Mouse (Mus musculus): Measurements from ENCODE around the gene Col9a2. TPM values are rescaled to one million over a fixed set of nuclear protein-coding genes. Genes with fewer than 3 reads are reported as not detected.

Gene Col9a2
- total and polyA plus RNA-seq, 3 experiments = 0.31 TPM; not detected in 2

DNA sequence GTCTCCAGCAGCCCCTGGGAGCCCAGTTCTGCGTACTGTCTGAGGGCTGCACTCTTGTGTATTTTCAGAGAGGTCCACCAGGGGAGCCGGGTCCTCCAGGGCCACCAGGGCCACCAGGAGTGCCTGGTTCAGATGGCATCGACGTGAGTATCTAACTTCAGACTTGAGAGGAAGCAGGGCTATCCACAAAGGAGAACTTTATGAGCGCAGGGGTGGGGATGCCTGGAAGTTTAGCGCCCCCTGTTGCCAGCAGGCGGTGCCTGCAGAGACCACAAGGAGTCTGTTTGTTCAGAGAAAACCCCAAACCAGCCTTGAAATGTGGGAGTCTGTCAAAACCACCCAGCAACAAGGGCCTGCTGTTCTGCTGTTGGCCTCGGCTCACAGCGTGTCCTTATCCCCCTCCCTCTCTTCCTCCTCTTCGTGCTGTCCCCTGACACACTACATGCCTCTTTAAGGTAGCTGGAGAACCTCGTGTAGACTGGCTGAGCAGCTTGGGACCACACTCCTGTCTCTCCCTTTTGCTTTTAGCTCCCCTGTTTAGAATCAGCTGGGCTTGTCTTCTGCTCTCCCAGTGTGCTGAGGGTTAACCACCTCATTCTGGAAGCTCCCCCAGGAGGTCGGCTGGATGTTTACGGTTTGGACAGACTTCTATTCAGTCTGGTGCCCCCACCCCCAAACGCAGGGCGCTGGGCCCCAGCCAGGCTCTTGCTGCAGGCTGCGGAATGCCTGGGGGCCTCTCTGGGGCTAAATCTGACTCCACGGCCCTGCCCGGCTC lies 1.9 kb downstream of the Col9a2 start:
- intact Hi-C loops (cut with DNase I) = loop anchor here (1.0 kb wide), 1 partner anchor 55 kb away; no protein-coding TSS in a partner anchor
- Histone ChIP-seq H3K27me3 (ENCODE audit: control insufficient read depth, insufficient read depth, low read length) (peaks cover 4% of the 10 kb centered on the region), H3K27ac (no peak overlapping the region), H3K79me2 (replicated peaks; ENCODE audit: control insufficient read depth, insufficient read depth, low read length) (no peaks in the 10 kb centered on the region), H3K4me1 (ENCODE audit: control insufficient read depth, insufficient read depth, low read length) (peaks cover 2% of the 10 kb centered on the region; the same call in 1 of the 2 replicates), H3K9ac (ENCODE audit: low read depth, low read length) (no peak overlapping the region), H3K36me3 (ENCODE audit: control insufficient read depth, insufficient read depth, low read length) (no peaks in the 10 kb centered on the region), H3K4me3 (no peak overlapping the region)
- DNase-seq = peak; percentile 53 to 70
- 21% methylated on average over 18 of the region's 18 CpGs for WGBS
- TF ChIP-seq POLR2A (IDR thresholded peaks at IDR 0.05; ENCODE audit: insufficient read depth, low read depth, low read length) (no peak), CTCF (IDR thresholded peaks at IDR 0.05) (peak; percentile 85), EP300 (IDR thresholded peaks at IDR 0.05; ENCODE audit: insufficient read depth, low read depth, low read length) (no peak)

- no peaks in the 10 kb centered on the region; the same call in 1 of the 2 replicates for H3K79me2 ChIP-seq (replicated peaks; ENCODE audit: control insufficient read depth, insufficient read depth, low read length)
- no peak overlapping the region for H3K27ac ChIP-seq
- H3K9ac ChIP-seq (ENCODE audit: low read depth, low read length) = no peak overlapping the region
- no peak overlapping the region for H3K4me3 ChIP-seq
- peaks cover 2% of the 10 kb centered on the region; the same call in 1 of the 2 replicates for H3K4me1 ChIP-seq (ENCODE audit: control insufficient read depth, insufficient read depth, low read length)
- no peak for DNase-seq
- WGBS = 83% methylated on average over 5 of the region's 5 CpGs
- H3K27me3 ChIP-seq (ENCODE audit: control insufficient read depth, insufficient read depth, low read length) = peaks cover 4% of the 10 kb centered on the region
- TF ChIP-seq EP300 (IDR thresholded peaks at IDR 0.05; ENCODE audit: insufficient read depth, low read depth, low read length) = no peak
- TF ChIP-seq CTCF (IDR thresholded peaks at IDR 0.05) = no peak
- TF ChIP-seq POLR2A (IDR thresholded peaks at IDR 0.05; ENCODE audit: insufficient read depth, low read depth, low read length) = no peak
- intact Hi-C loops (cut with DNase I) = no loop called here
- no peaks in the 10 kb centered on the region for H3K36me3 ChIP-seq (ENCODE audit: control insufficient read depth, insufficient read depth, low read length)
Observed at GRCm38 (mm10) chr4:121042472-121042871, 3.3 kb downstream of the Col9a2 start.

DNA sequence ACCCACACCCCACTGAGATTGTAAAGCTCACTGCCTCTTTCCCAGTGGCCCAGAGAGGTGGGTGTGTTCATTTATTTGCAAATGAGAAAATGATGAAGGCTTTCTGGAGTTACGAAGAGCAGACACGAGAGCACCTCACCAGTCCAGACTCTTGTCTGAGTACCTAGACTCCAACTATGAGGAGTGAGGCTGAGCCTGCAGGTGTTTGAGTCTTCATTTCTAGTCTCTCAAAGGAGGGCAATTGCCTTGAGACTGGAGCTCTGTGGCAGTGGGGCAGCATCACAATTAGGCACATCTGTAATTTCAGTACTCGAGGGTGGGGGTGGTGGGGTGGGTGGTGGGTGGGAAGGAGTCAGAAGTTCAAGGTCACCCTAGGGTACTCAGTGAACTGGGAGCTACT lies 3.8 kb downstream of the Col9a2 start:
- WGBS = 89% methylated on average over 3 of the region's 3 CpGs
- DNase-seq = no peak
- Histone ChIP-seq H3K9ac (ENCODE audit: low read depth, low read length) (no peak overlapping the region), H3K79me2 (replicated peaks; ENCODE audit: control insufficient read depth, insufficient read depth, low read length) (no peaks in the 10 kb centered on the region; the same call in 1 of the 2 replicates), H3K27ac (no peak overlapping the region), H3K4me1 (ENCODE audit: control insufficient read depth, insufficient read depth, low read length) (peaks cover 2% of the 10 kb centered on the region; the same call in 1 of the 2 replicates), H3K27me3 (ENCODE audit: control insufficient read depth, insufficient read depth, low read length) (peaks cover 4% of the 10 kb centered on the region), H3K36me3 (ENCODE audit: control insufficient read depth, insufficient read depth, low read length) (no peaks in the 10 kb centered on the region), H3K4me3 (no peak overlapping the region)
- intact Hi-C loops (cut with DNase I) = no loop called here
- no peak for TF ChIP-seq EP300 (IDR thresholded peaks at IDR 0.05; ENCODE audit: insufficient read depth, low read depth, low read length)

DNA sequence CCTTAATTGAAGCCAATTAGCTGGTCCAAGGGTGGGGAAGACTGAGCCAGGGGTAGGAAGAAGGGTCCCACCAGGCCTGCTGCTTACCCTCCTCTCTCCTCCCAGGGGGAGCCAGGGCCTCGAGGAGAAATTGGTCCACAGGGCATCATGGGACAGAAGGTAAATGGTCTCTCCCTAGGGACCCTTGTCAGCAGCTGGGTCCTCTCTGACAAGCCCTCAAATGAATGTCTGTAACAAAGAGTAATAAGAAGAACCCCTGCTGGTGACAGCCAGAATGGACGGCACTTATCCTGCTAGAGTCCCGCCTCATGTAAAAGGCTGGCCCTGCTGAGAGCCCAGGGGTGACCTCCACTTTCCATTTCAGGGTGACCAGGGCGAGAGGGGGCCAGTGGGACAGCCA lies 12.7 kb downstream of the Col9a2 start:
- Histone ChIP-seq H3K4me1 (ENCODE audit: control insufficient read depth, insufficient read depth, low read length) (no peaks in the 10 kb centered on the region), H3K79me2 (replicated peaks; ENCODE audit: control insufficient read depth, insufficient read depth, low read length) (no peaks in the 10 kb centered on the region; the same call in 1 of the 2 replicates), H3K4me3 (no peak overlapping the region), H3K27ac (no peak overlapping the region), H3K27me3 (ENCODE audit: control insufficient read depth, insufficient read depth, low read length) (no peaks in the 10 kb centered on the region; the same call in 1 of the 2 replicates), H3K9ac (ENCODE audit: low read depth, low read length) (no peak overlapping the region), H3K36me3 (ENCODE audit: control insufficient read depth, insufficient read depth, low read length) (no peaks in the 10 kb centered on the region)
- no peak for DNase-seq
- intact Hi-C loops (cut with DNase I) = no loop called here
- WGBS = 50% methylated on average over 4 of the region's 4 CpGs
- TF ChIP-seq POLR2A (IDR thresholded peaks at IDR 0.05; ENCODE audit: insufficient read depth, low read depth, low read length) (no peak), EP300 (IDR thresholded peaks at IDR 0.05; ENCODE audit: insufficient read depth, low read depth, low read length) (no peak), CTCF (IDR thresholded peaks at IDR 0.05) (no peak)

GRCm38 (mm10) chr4:121052454-121053323 lies 13.5 kb downstream of the Col9a2 start:
- Histone ChIP-seq H3K9ac (ENCODE audit: low read depth, low read length) (no peak overlapping the region), H3K27ac (no peak overlapping the region), H3K4me3 (no peak overlapping the region), H3K36me3 (ENCODE audit: control insufficient read depth, insufficient read depth, low read length) (no peaks in the 10 kb centered on the region), H3K79me2 (replicated peaks; ENCODE audit: control insufficient read depth, insufficient read depth, low read length) (no peaks in the 10 kb centered on the region), H3K4me1 (ENCODE audit: control insufficient read depth, insufficient read depth, low read length) (no peaks in the 10 kb centered on the region), H3K27me3 (ENCODE audit: control insufficient read depth, insufficient read depth, low read length) (no peaks in the 10 kb centered on the region; the same call in 1 of the 2 replicates)
- no peak for TF ChIP-seq CTCF (IDR thresholded peaks at IDR 0.05)
- no peak for TF ChIP-seq POLR2A (IDR thresholded peaks at IDR 0.05; ENCODE audit: insufficient read depth, low read depth, low read length)
- TF ChIP-seq EP300 (IDR thresholded peaks at IDR 0.05; ENCODE audit: insufficient read depth, low read depth, low read length) = no peak
- DNase-seq = no peak
- 21% methylated on average over 35 of the region's 35 CpGs for WGBS
- intact Hi-C loops (cut with DNase I) = no loop called here
